Mouse (Mus musculus): ENCODE data around the gene Evpl. TPM values are rescaled to one million over a fixed set of nuclear protein-coding genes. Genes with fewer than 3 reads are reported as not detected.

Gene Evpl
- polyA plus RNA-seq, 1 experiment = 3.2 TPM

DNA sequence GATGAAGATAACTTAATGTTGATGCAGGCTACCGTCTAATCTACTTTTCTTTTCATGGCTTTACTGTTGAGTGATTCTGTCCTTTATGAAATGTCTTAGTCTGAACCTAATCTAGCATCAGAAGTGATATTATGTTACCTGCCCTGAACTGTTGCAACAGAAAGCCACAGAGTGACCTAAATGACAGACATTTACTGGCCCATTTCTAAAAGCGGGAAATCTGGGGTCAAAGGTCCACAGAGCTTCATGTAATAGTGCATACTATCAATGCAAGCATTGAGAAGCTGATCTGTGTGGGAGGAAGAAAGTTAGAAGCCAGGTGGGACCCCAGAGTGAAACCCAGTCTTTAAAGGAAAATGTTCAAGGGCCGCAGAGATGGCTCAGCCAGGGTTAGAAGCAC, 34.7 kb downstream of the Evpl start:
- 98% methylated on average over 3 of the region's 3 CpGs for WGBS
- peaks cover 24% of the 10 kb centered on the region for H3K36me3 ChIP-seq (ENCODE audit: control insufficient read depth, insufficient read depth, low read length)
- H3K4me3 ChIP-seq (ENCODE audit: control insufficient read depth, insufficient read depth, low read length) = no peak overlapping the region
- no peaks in the 10 kb centered on the region for H3K27me3 ChIP-seq (ENCODE audit: control insufficient read depth, insufficient read depth, low read length)
- H3K4me1 ChIP-seq (replicated peaks; ENCODE audit: control insufficient read depth, insufficient read depth, low read length) = peaks cover 5% of the 10 kb centered on the region; the same call in 1 of the 2 replicates
- TF ChIP-seq POLR2A (IDR thresholded peaks at IDR 0.05; ENCODE audit: control insufficient read depth, extremely low read depth, insufficient read depth, low read length, poor library complexity) (no peak), CTCF (IDR thresholded peaks at IDR 0.05; ENCODE audit: borderline replicate concordance, control insufficient read depth, extremely low read depth, insufficient read depth, low read length, poor library complexity) (no peak)
- DNase-seq = no peak
- no peak overlapping the region for H3K27ac ChIP-seq (ENCODE audit: control insufficient read depth, insufficient read depth, low read length)

DNA sequence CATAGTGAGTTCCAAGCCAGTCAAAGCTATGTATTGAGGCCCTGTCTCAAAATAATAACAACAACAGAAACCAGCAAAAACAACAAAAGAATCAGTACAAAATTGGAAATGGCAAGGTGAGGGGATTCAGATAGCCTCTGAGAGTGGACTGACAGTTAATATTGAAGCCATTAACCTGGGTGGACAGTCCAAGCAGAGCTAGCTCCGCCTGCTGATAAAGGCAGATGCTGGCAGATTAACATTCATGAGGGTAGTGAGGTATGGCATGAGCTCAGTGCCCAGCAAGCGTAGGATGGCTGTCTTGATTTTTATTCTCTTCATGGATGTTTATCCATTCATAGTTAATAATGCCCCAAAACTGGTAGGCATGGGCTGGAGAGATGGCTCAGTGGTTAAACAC, 36.7 kb downstream of the Evpl start:
- Histone ChIP-seq H3K36me3 (ENCODE audit: control insufficient read depth, insufficient read depth, low read length) (peaks cover 10% of the 10 kb centered on the region), H3K4me1 (replicated peaks; ENCODE audit: control insufficient read depth, insufficient read depth, low read length) (peaks cover 6% of the 10 kb centered on the region; the same call in 1 of the 2 replicates), H3K27me3 (ENCODE audit: control insufficient read depth, insufficient read depth, low read length) (no peaks in the 10 kb centered on the region), H3K27ac (ENCODE audit: control insufficient read depth, insufficient read depth, low read length) (no peak overlapping the region), H3K4me3 (ENCODE audit: control insufficient read depth, insufficient read depth, low read length) (no peak overlapping the region)
- TF ChIP-seq POLR2A (IDR thresholded peaks at IDR 0.05; ENCODE audit: control insufficient read depth, extremely low read depth, insufficient read depth, low read length, poor library complexity) (no peak), CTCF (IDR thresholded peaks at IDR 0.05; ENCODE audit: borderline replicate concordance, control insufficient read depth, extremely low read depth, insufficient read depth, low read length, poor library complexity) (no peak)
- no peak for DNase-seq
- 98% methylated on average over 2 of the region's 2 CpGs for WGBS

DNA sequence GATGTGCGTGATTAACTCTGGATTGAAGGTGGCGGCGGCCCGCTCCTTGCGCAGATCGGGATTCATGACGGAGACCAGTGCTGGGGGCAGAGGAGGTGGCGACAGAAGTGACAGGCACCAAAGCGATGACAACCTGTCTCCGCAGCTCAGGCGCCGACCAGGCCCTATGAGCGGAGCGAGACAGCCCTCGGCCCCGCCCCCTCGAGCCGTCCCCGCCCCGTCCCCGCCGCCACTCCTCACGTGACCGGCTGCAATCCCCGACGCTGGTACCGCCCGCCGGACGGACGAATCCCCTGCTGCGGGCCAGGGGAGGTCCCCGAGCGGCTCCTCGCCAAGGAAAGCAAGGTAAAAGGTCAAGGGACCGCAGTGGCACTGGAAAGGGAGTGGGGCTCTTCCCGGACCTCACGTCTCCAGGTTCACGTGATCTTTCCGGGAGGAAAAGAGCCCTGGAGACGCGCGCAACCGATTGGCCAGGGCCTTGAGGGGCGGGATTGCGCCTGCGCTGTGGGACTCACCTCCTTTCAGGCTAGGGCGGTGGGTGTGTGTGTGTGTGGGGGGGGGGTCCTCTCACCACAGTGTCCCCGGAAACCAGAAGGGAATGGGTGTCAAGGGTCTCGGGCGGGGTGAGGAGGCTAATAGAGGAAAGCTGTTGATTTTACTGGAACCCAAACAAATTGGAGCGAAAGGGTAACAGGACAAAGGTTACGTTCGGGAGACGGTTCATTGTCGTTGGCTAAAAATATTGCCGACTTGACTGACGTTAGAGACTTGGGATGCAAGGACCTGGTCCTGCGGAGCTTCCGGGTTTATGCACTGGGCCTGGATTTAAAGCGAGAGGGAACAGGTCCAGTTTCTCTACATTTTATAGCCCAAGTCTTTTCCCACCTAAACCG, 39.0 kb downstream of the Evpl start, which contains the start of the genes Ten1 and Acox1:
Gene Ten1, plus strand, starts transcription at position 217 of the 893 bp plus-strand sequence.
Gene Acox1, minus strand, starts transcription at position 407 of the 893 bp plus-strand sequence.
- Histone ChIP-seq H3K36me3 (ENCODE audit: control insufficient read depth, insufficient read depth, low read length) (no peaks in the 10 kb centered on the region), H3K27me3 (ENCODE audit: control insufficient read depth, insufficient read depth, low read length) (no peaks in the 10 kb centered on the region), H3K4me3 (ENCODE audit: control insufficient read depth, insufficient read depth, low read length) (peak within 1 kb of the TSS; percentile 81), H3K27ac (ENCODE audit: control insufficient read depth, insufficient read depth, low read length) (peak within 1 kb of the TSS; percentile 14; the same call in 1 of the 2 replicates), H3K4me1 (replicated peaks; ENCODE audit: control insufficient read depth, insufficient read depth, low read length) (peaks cover 11% of the 10 kb centered on the region)
- DNase-seq = peak; percentile 96
- TF ChIP-seq CTCF (IDR thresholded peaks at IDR 0.05; ENCODE audit: borderline replicate concordance, control insufficient read depth, extremely low read depth, insufficient read depth, low read length, poor library complexity) (peak; percentile 38; the same call in 1 of the 2 replicates), POLR2A (IDR thresholded peaks at IDR 0.05; ENCODE audit: control insufficient read depth, extremely low read depth, insufficient read depth, low read length, poor library complexity) (peak; percentile 69)
- WGBS = under 1% methylated on average over 62 of the region's 62 CpGs

DNA sequence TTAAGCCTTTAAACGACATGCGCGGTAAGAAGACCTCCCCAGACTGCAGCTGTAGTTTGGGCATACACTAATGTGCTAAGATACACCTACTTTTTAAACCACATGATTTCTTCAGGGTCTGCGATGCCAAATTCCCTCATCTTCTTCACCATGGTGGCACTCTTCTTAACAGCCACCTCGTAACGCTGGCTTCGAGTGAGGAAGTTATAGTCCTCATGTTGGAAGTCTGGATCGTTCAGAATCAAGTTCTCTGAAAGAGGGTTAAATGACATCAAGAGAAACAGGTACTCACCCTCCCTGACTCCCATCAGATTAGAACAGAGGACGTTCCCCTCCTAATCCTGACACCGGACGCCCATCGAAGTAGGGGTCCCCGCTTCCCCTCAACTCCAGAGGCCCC, 39.7 kb downstream of the Evpl start:
- Histone ChIP-seq H3K27me3 (ENCODE audit: control insufficient read depth, insufficient read depth, low read length) (no peaks in the 10 kb centered on the region), H3K4me1 (replicated peaks; ENCODE audit: control insufficient read depth, insufficient read depth, low read length) (peaks cover 11% of the 10 kb centered on the region), H3K36me3 (ENCODE audit: control insufficient read depth, insufficient read depth, low read length) (no peaks in the 10 kb centered on the region), H3K27ac (ENCODE audit: control insufficient read depth, insufficient read depth, low read length) (0 out of 2 replicates have a peak overlapping the region, but pooled peaks have one; percentile 7), H3K4me3 (ENCODE audit: control insufficient read depth, insufficient read depth, low read length) (peak overlapping the region; percentile 81)
- TF ChIP-seq CTCF (IDR thresholded peaks at IDR 0.05; ENCODE audit: borderline replicate concordance, control insufficient read depth, extremely low read depth, insufficient read depth, low read length, poor library complexity) (no peak), POLR2A (IDR thresholded peaks at IDR 0.05; ENCODE audit: control insufficient read depth, extremely low read depth, insufficient read depth, low read length, poor library complexity) (no peak)
- 14% methylated on average over 13 of the region's 13 CpGs for WGBS
- no peak for DNase-seq

DNA sequence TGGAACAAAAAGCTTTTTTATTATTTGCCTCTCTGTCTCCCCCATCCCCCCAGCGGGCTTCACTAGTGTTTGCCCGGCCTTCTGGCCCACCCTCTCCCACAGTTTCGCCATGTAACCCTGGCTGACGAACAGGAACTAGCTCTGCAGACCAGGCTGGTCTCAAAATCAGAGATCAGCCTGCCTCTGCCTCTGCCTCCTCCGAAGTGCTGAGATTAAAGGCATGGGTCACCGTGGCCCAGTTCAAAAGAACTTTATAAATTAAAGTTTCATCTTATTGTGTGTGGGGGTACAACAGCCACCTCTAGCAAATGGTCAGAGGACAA, 40.3 kb downstream of the Evpl start:
- no peak for DNase-seq
- 94% methylated on average over 6 of the region's 6 CpGs for WGBS
- TF ChIP-seq POLR2A (IDR thresholded peaks at IDR 0.05; ENCODE audit: control insufficient read depth, extremely low read depth, insufficient read depth, low read length, poor library complexity) (no peak), CTCF (IDR thresholded peaks at IDR 0.05; ENCODE audit: borderline replicate concordance, control insufficient read depth, extremely low read depth, insufficient read depth, low read length, poor library complexity) (no peak)
- Histone ChIP-seq H3K4me1 (replicated peaks; ENCODE audit: control insufficient read depth, insufficient read depth, low read length) (peaks cover 11% of the 10 kb centered on the region), H3K27me3 (ENCODE audit: control insufficient read depth, insufficient read depth, low read length) (no peaks in the 10 kb centered on the region), H3K4me3 (ENCODE audit: control insufficient read depth, insufficient read depth, low read length) (no peak overlapping the region), H3K36me3 (ENCODE audit: control insufficient read depth, insufficient read depth, low read length) (no peaks in the 10 kb centered on the region), H3K27ac (ENCODE audit: control insufficient read depth, insufficient read depth, low read length) (no peak overlapping the region)

DNA sequence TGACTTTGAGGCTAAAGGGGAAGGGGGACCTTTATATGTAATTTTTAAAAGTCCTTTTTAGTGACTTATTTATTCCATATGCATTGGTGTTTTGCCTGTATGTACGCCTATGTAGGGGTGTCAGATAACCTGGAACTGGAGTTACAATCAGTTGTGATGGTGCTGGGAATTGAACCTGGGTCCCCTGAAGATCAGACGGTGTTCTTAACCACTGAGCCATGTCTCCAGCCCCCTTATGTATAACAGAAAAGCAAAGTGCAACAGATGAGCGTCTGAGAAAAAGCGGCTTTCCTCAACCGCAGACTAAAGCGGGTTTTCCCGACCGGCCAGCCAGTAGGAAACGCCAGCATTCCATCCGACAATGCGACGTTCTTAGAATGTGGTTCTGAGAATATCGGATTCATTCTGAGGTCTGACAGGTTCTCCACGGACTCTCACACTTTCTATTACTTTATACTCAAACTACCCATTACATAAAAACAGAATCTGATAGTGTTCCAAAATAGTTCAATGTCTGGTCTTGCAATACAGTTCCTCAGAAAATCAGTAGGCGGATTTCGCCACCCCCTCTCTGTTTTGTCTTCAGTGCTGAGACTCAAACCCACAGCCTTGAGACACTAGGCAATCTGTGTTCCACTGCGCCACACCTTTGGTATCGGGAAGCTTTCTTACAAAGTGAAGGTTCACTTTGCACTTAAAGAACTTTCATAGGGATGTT, 40.9 kb downstream of the Evpl start:
- TF ChIP-seq CTCF (IDR thresholded peaks at IDR 0.05; ENCODE audit: borderline replicate concordance, control insufficient read depth, extremely low read depth, insufficient read depth, low read length, poor library complexity) (no peak), POLR2A (IDR thresholded peaks at IDR 0.05; ENCODE audit: control insufficient read depth, extremely low read depth, insufficient read depth, low read length, poor library complexity) (no peak)
- WGBS = 98% methylated on average over 18 of the region's 18 CpGs
- H3K4me3 ChIP-seq (ENCODE audit: control insufficient read depth, insufficient read depth, low read length) = no peak overlapping the region
- no peak for DNase-seq
- no peak overlapping the region for H3K27ac ChIP-seq (ENCODE audit: control insufficient read depth, insufficient read depth, low read length)
- H3K27me3 ChIP-seq (ENCODE audit: control insufficient read depth, insufficient read depth, low read length) = no peaks in the 10 kb centered on the region
- no peaks in the 10 kb centered on the region for H3K36me3 ChIP-seq (ENCODE audit: control insufficient read depth, insufficient read depth, low read length)
- peaks cover 11% of the 10 kb centered on the region for H3K4me1 ChIP-seq (replicated peaks; ENCODE audit: control insufficient read depth, insufficient read depth, low read length)

Data from thymus, adult 2 months (tissue).